Comparison of ENCODE assay signal across 8 mouse cellular contexts in genomic region chr2:129800271-129800903, GRCm38 (mm10). TPM values are rescaled to one million over a fixed set of nuclear protein-coding genes. Genes with fewer than 3 reads are reported as not detected.
DNase-seq lines count a peak whose midpoint lies in the region; ATAC-seq lines count a peak whose summit lies in the region.

Stk35 (plus strand) TSS chr2:129800517.

- peak within 1 kb of the TSS; percentile 86 for H3K9ac ChIP-seq in embryonic facial prominence, embryonic 14.5 days (ENCODE audit: low read depth, low read length)
- peak within 1 kb of the TSS; percentile 91 for H3K9ac ChIP-seq in kidney, embryonic 14.5 days (ENCODE audit: low read depth, low read length)
- H3K9ac ChIP-seq in limb, embryonic 15.5 days: peak within 1 kb of the TSS; percentile 88

- peak within 1 kb of the TSS; percentile 82 for H3K4me2 ChIP-seq in embryonic facial prominence, embryonic 14.5 days (ENCODE audit: low read depth, low read length)
- H3K4me2 ChIP-seq in kidney, embryonic 14.5 days (replicated peaks; ENCODE audit: low read depth, low read length): peak within 1 kb of the TSS; percentile 81
- peak within 1 kb of the TSS; percentile 67 for H3K4me2 ChIP-seq in limb, embryonic 15.5 days

- H3K4me3 ChIP-seq in embryonic facial prominence, embryonic 14.5 days (ENCODE audit: low read depth, low read length): peak within 1 kb of the TSS; percentile 72
- H3K4me3 ChIP-seq in kidney, embryonic 14.5 days (ENCODE audit: low read length): peak within 1 kb of the TSS; percentile 76
- peak within 1 kb of the TSS; percentile 83 for H3K4me3 ChIP-seq in limb, embryonic 15.5 days

- H3K27me3 ChIP-seq in embryonic facial prominence, embryonic 14.5 days (replicated peaks; ENCODE audit: control insufficient read depth, insufficient read depth, low read length): no peaks in the 10 kb centered on the region
- no peaks in the 10 kb centered on the region for H3K27me3 ChIP-seq in kidney, embryonic 14.5 days (ENCODE audit: control insufficient read depth, insufficient read depth, low read length)
- no peaks in the 10 kb centered on the region for H3K27me3 ChIP-seq in limb, embryonic 15.5 days

- H3K4me1 ChIP-seq in embryonic facial prominence, embryonic 14.5 days (ENCODE audit: control insufficient read depth, insufficient read depth, low read length): peaks cover 13% of the 10 kb centered on the region
- H3K4me1 ChIP-seq in kidney, embryonic 14.5 days (ENCODE audit: control insufficient read depth, insufficient read depth, low read length): peaks cover 17% of the 10 kb centered on the region
- H3K4me1 ChIP-seq in limb, embryonic 15.5 days: peaks cover 21% of the 10 kb centered on the region

- peaks cover 14% of the 10 kb centered on the region; the same call in 1 of the 2 replicates for H3K36me3 ChIP-seq in embryonic facial prominence, embryonic 14.5 days (ENCODE audit: control insufficient read depth, insufficient read depth, low read length)
- peaks cover 13% of the 10 kb centered on the region; the same call in 1 of the 2 replicates for H3K36me3 ChIP-seq in kidney, embryonic 14.5 days (ENCODE audit: control insufficient read depth, insufficient read depth, low read length)
- peaks cover 5% of the 10 kb centered on the region; the same call in 1 of the 2 replicates for H3K36me3 ChIP-seq in limb, embryonic 15.5 days

- H3K9me3 ChIP-seq in embryonic facial prominence, embryonic 14.5 days (ENCODE audit: control insufficient read depth, low read length): no peaks in the 10 kb centered on the region
- H3K9me3 ChIP-seq in kidney, embryonic 14.5 days (ENCODE audit: control insufficient read depth, low read length): no peaks in the 10 kb centered on the region
- no peaks in the 10 kb centered on the region for H3K9me3 ChIP-seq in limb, embryonic 15.5 days

- peak; percentile 84 for DNase-seq in 3T3-L1 (ENCODE audit: low read depth, low spot score)
- peak; percentile 71 to 83 for DNase-seq in adrenal gland, postnatal 4 days (ENCODE audit: low spot score in 2 of 2)
- peak; percentile 95 for DNase-seq in embryonic facial prominence, embryonic 14.5 days (ENCODE audit: low spot score)
- DNase-seq in heart, adult 9 months (ENCODE audit: low spot score in 2 of 2): peak; percentile 91 to 94
- peak; percentile 45 to 60 for DNase-seq in monocyte, adult 2 months (ENCODE audit: low read depth in 1 of 2, low spot score in 2 of 2)
- peak; percentile 73 to 77 for DNase-seq in spleen, postnatal 36 days (ENCODE audit: low spot score in 2 of 2)

- peak within 1 kb of the TSS; percentile 97 for H3K27ac ChIP-seq in embryonic facial prominence, embryonic 14.5 days (replicated peaks; ENCODE audit: low read depth, low read length)
- peak within 1 kb of the TSS; percentile 91 for H3K27ac ChIP-seq in kidney, embryonic 14.5 days (ENCODE audit: low read depth, low read length)
- peak within 1 kb of the TSS; percentile 98 for H3K27ac ChIP-seq in limb, embryonic 15.5 days

- under 1% methylated on average over 49 of the region's 63 CpGs for WGBS in embryonic facial prominence, embryonic 14.5 days
- WGBS in kidney, embryonic 14.5 days: under 1% methylated on average over 60 of the region's 63 CpGs
- under 1% methylated on average over 61 of the region's 63 CpGs for WGBS in limb, embryonic 15.5 days

- peak; percentile 91 for ATAC-seq in embryonic facial prominence, embryonic 14.5 days (ENCODE audit: low read depth)
- ATAC-seq in kidney, embryonic 14.5 days (ENCODE audit: low FRiP score, low TSS enrichment): peak; percentile 93
- ATAC-seq in limb, embryonic 15.5 days (ENCODE audit: insufficient number of reproducible peaks, low FRiP score, low TSS enrichment, low read depth): peak; percentile 83

RNA-seq across cellular contexts. Expression of gene Stk35, which starts in this region (rescaled TPM):
- total RNA-seq in adrenal gland, postnatal 4 days (2021): 10 to 100 TPM; 27.4 to 29.4 TPM
- polyA plus RNA-seq in embryonic facial prominence, embryonic 14.5 days (2014; fragmentation: Nextera tagmentation; extraction: Ambion mirVana): 12.7 and 13.7 TPM in 2 replicates
- polyA plus RNA-seq in kidney, embryonic 14.5 days (2014; fragmentation: Nextera tagmentation; extraction: Ambion mirVana): 8.7 and 16.4 TPM in 2 replicates
- 8.7 and 10.0 TPM in 2 replicates for polyA plus RNA-seq in limb, embryonic 15.5 days (2015; fragmentation: Nextera tagmentation; extraction: Ambion mirVana)

Comparison
In these comparisons a context has a peak if more than half of its experiments do, and no peak if none do; other contexts are left out.
1. Peak in every context shown above with its lines: DNase-seq, ATAC-seq, H3K4me3 ChIP-seq and H3K27ac ChIP-seq.